Mouse (Mus musculus) heart, postnatal 10 days (tissue): ENCODE measurements around the gene Sgtb. TPM values are rescaled to one million over a fixed set of nuclear protein-coding genes. Genes with fewer than 3 reads are reported as not detected.

Experiments
- DNase-seq, 2 experiments: peaks; one replicate each; pipeline ENCODE4 v3.0.0; 2021
- intact Hi-C: fragments of 180-260 bp; cut with DNase I; formaldehyde crosslinking; loops from one replicate; pipeline ENCODE4 v1.15.1; 2025
- total RNA-seq, 2 experiments: library from RNA; stranded (reverse); gene quantifications; 2 replicates each; pipeline ENCODE4 v1.2.3; 2021

The Sgtb gene
- 1 to 10 TPM; 2.0 to 2.1 TPM for total RNA-seq

DNA sequence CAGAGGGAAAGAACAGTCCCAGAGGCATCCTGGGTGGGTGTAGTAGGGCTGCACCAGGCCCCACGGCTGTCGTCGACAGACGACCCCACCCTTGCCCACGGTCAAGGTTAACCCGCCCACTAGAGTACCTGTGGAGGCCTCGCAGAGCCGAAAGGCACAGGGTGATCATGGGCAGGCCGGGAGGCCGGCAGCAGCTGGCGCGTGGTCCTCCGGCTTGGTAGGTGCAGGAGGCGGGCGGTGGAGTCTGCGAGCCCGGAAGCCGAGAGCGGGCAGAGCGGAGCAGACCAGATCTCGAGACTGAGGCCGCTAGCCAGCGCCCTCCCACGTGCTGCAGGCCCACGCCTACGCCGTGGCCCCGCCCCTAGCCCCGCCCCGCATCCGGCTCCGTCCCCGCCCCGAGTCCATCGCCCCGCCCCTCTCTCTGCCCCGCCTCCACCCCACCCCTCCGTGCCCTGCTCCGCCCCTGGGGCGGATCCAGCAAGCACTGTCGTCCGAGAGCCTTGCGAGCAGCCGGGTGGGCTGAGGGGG, at the start of gene Sgtb, which contains the start of gene Nln:
Gene Sgtb (plus strand): TSS at position 454 of the 528 bp plus-strand sequence.
Gene Nln (minus strand): TSS at position 327 of the 528 bp plus-strand sequence.
- intact Hi-C loops: no loop called here
- peak; percentile 87 to 88 for DNase-seq

DNA sequence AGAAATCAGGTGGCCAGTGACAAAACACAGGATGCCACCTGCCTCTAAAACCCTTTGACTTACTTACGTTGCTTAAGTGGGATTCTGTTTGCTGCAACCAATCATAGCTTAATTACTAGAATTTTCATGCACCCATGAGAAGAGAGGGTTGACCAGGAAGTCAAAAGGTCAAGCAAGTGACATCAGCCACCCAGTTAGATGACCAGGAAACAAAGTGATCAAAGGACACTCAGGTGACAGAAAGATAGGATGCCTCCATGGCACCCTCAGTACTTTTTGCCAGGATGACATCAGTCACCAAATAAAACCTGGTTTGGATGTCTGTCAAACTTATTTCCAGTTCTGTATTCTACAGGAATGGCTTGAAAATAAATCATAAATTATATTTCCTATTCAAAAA, 49.3 kb upstream of the Sgtb start:
- intact Hi-C loops: no loop called here
- DNase-seq: no peak

GRCm38 (mm10) chr13:104061975-104062750, 47.4 kb upstream of the Sgtb start:
- intact Hi-C loops: no loop called here
- DNase-seq: no peak

- no peak for DNase-seq
- intact Hi-C loops: no loop called here
These were observed 46.5 kb upstream of the Sgtb start for GRCm38 (mm10) chr13:104063061-104063460.

DNA sequence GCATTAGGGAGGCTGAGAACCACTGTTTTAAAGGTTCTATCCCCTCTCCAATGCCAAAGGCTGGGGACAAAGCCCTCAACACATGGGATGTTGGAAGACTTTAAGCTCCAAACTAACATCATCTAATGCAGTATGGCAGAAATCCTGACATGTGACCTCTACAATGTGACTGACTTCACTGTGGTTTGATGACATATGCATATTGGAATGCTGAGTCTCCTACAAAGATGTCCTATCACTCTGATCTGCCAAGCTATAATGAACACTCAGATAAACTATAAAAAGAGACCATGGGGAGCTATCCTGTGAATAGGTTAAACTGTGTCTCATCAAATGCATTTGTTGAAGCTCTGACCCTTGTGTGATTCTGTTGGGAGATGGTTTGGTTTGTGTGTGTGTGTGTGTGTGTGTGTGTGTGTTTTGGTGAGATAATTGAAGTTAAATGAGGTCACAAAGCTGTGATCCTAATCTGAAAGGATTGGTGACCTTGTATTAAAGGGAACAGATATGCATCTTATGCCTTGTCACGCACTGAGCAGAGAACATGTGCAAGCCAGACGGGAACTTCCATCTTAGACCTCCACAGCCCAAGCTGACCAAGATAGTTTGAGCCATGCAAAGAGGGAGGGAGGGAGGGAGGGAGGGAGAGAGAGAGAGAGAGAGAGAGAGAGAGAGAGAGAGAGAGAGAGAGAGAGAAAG, 43.7 kb upstream of the Sgtb start:
- intact Hi-C loops: no loop called here
- no peak for DNase-seq

DNA sequence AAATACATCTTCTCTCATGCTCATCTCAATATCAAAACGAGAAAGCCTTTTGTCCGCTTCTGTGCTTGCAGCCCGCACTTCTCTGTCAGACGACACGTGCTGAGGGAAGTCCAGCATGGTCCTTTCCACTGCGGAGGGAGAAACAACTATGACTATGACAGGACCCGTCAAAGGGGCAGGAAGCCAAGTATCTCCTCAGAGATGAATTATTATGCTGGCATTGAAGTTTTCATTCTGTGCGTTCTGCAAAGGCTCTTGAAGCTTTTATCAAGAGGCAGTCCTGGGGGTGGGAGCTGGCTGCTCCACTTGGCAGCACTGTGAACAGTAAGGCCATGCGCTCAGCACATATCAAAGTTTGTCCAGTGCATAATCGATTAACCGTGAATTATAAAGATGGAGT, 40.3 kb upstream of the Sgtb start:
- intact Hi-C loops: no loop called here
- DNase-seq: no peak

GRCm38 (mm10) chr13:104070703-104071102, 38.8 kb upstream of the Sgtb start:
- DNase-seq: no peak
- intact Hi-C loops: no loop called here

GRCm38 (mm10) chr13:104072351-104072750, 37.2 kb upstream of the Sgtb start:
- intact Hi-C loops: no loop called here
- DNase-seq: no peak

DNA sequence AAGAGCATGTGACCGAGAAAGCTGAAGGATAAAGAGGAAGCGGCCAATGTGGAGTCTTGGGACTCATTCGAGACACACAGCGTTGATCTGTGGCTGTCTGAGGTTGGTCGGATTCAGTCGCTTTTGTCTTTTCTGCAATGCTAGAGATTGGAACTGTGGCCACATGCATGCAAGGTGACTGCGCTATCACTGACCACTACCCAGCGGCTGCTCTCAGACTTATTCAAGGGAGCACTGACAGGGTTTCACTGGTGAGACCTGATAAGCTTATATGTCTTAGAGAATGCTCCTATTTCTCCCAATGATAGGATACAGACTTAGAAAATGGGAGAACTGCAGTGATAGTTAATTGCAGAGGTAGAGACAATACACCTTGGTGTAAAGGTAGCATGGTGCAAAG, 35.3 kb upstream of the Sgtb start:
- intact Hi-C loops: no loop called here

DNA sequence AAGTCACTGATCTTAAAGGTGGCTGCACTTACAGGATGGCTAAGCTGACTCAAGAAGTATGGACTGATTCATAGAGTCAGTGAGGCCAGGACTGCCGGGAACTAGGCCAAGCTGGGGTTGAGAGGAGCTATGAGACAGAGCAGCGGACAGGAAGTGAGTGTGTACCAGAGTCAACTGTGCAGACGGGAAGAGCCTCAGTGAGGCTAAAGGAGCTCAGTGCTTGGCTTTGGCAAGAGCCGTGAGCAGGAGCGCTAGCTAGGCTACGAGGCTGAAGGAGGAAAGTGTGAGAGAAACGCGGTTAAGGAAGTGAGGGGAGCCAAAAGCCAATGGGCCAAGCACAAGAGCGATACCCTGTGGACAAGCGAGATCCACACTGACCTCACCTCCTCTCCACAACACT, 34.8 kb upstream of the Sgtb start:
- intact Hi-C loops: no loop called here
- peak; percentile 71 for DNase-seq

More for the DNA sequence above, 35.3 kb upstream of the Sgtb start:
- DNase-seq: no peak

DNA sequence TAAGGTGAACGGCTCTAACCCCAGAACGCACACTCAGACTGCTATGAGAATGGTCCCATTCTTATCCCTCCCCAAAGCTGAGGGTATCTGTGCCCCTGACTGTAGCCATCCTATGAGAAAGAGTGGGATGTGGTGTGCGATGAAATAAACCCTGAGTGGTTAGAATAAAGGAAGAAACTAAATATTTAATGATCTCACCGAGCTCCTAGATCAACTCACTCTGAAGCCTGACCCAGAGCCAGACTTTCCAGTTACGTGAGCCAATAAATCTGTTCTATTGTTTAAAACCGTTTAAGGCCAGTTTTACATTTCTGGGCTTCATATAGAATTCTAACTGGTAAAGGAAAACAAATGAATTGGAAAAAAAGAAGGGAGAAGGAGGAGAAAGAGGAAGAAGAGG, 32.5 kb upstream of the Sgtb start:
- DNase-seq: no peak
- intact Hi-C loops: no loop called here

DNA sequence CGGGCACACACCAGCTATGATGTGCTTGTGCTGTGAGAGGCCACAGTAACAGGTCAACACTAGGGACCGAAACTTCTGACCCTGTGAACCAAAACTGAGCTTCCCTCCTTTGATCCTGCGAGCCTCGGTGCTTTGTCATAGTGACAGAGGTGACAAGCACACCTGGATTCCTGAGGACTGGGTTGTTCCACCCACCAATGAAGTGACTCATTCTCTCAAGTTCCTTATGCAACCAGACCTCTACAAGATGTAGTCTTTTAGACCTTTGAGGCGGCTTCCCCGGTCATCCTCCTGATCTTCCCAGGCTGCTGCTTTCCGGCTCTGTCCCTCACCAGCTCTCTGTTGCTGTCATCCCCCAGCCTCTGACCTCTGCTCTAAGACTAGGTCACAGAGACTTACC, 27.0 kb upstream of the Sgtb start:
- intact Hi-C loops: loop anchor here (10.0 kb wide), 1 partner anchor 378 kb away; no protein-coding TSS in a partner anchor
- no peak for DNase-seq

DNA sequence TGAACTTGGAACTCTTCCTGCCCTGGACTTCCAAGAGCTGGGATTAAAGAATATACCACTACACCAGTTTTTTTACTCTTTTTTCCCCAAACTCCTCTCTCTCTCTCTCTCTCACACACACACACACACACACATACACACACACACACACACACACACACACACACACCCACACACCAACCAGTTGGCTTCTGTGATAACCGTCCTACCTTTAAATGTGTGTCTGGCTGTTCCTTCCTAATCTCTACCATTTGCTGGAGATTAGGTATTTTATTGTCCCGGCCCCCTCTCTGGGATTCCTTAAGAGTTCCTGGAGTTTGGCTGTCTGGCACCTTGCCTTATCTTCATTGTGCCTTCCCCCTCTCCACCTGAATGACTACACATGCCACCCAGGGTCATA, 24.9 kb upstream of the Sgtb start:
- no peak for DNase-seq
- intact Hi-C loops: loop anchor here (10.0 kb wide), 1 partner anchor 380 kb away; no protein-coding TSS in a partner anchor

DNA sequence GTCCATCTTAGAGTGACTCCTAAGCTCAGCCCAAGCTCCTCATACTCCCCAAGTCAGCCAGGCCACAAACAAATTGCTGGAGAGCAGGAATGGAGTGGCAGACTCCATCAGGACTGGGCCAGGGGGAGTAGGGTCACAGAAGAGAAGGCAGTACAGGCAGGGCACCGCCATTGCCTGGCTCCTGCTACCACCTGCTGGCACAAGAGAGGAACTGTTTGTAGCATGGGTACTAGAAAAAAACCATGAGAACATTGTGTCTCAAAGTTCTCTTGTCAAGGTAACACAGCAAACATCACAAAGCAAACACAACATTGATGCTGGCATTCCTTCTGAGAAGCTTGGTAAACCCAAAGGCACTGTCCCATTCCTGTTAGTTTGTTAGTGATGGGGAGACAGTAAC, 20.2 kb upstream of the Sgtb start:
- intact Hi-C loops: loop anchor here (5.0 to 10.0 kb wide), 2 partner anchors 167 to 385 kb away; partner anchors contain the start of gene Erbin
- DNase-seq: peak; percentile 40 to 63

- DNase-seq: no peak
- intact Hi-C loops: no loop called here
These were observed 17.8 kb upstream of the Sgtb start for GRCm38 (mm10) chr13:104091734-104092133.

GRCm38 (mm10) chr13:104094531-104095385, 14.8 kb upstream of the Sgtb start:
- intact Hi-C loops: no loop called here
- peak; percentile 40 for DNase-seq

- intact Hi-C loops: no loop called here
- DNase-seq: no peak
These were observed 13.6 kb upstream of the Sgtb start for GRCm38 (mm10) chr13:104095955-104096354.

- intact Hi-C loops: no loop called here
- DNase-seq: peak in 1 of 2 experiments; percentile 23
These were observed 12.4 kb upstream of the Sgtb start for GRCm38 (mm10) chr13:104097190-104097589.

GRCm38 (mm10) chr13:104100416-104100815, 9.1 kb upstream of the Sgtb start:
- intact Hi-C loops: no loop called here

GRCm38 (mm10) chr13:104101606-104102235, 7.8 kb upstream of the Sgtb start:
- intact Hi-C loops: no loop called here
- DNase-seq: no peak

More at GRCm38 (mm10) chr13:104100416-104100815, 9.1 kb upstream of the Sgtb start:
- no peak for DNase-seq
